Mouse (Mus musculus): ENCODE data around the gene Kcnmb3. TPM values are rescaled to one million over a fixed set of nuclear protein-coding genes. Genes with fewer than 3 reads are reported as not detected.

The Kcnmb3 gene
- polyA plus RNA-seq, 1 experiment: not detected

DNA sequence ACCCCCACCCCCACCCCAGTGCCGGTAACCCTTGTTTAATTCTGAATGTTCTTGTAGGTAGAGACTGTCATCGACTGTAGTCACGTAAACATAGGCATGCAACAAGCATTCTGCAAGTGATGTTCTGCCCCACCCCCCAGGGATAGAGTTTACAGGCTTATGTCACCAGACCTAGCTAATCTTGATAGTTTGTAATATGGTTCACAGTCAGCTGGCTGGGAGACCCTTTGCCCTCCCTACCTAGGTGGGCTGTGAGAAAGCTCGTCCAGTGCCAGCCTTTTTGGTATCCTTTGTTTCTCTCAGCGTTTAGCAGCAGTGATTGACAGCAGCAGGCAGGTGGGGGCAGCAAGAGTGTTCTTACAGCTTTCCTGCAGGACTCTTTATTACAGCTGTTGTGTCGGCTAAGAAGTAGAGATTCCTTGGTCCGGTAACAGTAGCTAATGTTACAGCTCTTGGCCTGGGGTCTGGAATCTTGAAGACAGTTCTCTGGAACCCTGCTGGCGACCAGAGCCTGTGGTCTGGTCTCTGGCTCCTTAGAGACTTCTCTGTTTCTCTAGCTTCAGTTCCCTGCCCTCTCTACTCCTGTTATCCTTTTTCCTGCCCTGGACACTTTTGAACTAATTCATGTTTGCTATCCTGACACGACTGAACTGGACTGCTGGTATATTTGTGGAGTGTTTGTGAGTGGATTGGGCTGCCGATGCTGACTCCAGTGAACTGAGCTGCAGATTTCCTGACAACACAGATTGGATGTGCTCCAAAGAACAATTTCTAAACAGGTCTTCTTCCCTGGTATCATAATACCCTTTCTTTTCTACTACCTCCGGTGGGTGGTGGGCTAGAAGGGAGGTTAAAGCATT is 14.6 kb upstream of the Kcnmb3 start:
- TF ChIP-seq GATA1 (IDR thresholded peaks at IDR 0.05; ENCODE audit: low read length): no peak

DNA sequence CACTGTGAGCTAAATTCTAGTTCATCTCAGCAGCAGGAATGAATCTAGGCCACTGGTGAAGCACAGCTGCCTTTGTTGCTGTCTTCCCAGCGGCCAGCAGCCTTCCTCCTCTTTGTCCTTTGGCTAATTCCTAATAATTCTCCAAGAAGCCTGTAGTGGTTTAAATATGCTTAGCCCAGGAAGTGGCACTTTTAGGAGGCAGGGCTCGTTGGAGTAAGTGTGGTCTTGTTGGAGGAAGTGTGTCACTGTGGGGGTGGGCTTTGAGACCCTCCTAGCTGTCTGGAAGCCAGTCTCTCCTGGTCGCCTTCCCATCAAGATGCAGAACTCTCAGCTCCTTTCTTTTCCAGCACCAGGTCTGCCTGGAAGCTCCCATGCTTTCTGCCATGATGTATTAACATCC is 13.8 kb upstream of the Kcnmb3 start:
- no peak for TF ChIP-seq GATA1 (IDR thresholded peaks at IDR 0.05; ENCODE audit: low read length)

DNA sequence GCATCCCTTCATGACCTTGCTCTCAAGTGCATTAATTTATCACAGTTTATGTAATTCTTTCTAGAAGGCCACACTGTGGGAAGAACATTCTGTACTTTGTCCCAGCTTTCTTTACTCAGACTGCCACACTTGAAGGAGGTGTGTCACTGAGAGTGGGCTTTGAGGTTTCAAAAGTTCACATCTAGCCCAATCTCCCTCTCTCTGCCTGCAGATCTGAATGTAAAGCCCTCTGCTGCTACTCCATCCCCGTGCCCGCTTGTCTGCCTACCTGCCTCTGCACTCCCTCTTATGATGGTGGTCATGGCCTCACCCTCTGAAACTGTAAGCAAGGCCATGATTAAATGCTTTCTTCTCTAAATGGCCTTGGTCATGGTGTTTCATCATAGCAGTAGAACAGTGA is 8.3 kb upstream of the Kcnmb3 start:
- TF ChIP-seq GATA1 (IDR thresholded peaks at IDR 0.05; ENCODE audit: low read length): no peak

DNA sequence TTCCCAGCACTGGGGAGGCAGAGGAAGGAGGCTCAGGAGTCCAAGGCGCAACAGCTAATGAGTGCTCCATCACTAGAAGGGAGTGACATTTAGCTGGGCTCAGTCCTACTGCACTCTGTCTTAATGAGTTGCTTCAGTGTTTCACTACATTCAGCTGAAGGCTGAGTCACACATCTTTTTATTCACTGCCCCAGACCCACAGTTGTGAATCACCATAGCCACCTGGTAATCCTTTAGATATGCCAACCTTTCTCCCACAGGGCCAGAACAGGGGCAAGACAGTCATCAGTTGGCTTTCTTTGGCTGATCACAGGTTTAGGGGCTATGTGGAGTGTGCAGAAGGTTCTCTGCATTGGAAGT is 4.7 kb upstream of the Kcnmb3 start:
- TF ChIP-seq GATA1 (IDR thresholded peaks at IDR 0.05; ENCODE audit: low read length): no peak

DNA sequence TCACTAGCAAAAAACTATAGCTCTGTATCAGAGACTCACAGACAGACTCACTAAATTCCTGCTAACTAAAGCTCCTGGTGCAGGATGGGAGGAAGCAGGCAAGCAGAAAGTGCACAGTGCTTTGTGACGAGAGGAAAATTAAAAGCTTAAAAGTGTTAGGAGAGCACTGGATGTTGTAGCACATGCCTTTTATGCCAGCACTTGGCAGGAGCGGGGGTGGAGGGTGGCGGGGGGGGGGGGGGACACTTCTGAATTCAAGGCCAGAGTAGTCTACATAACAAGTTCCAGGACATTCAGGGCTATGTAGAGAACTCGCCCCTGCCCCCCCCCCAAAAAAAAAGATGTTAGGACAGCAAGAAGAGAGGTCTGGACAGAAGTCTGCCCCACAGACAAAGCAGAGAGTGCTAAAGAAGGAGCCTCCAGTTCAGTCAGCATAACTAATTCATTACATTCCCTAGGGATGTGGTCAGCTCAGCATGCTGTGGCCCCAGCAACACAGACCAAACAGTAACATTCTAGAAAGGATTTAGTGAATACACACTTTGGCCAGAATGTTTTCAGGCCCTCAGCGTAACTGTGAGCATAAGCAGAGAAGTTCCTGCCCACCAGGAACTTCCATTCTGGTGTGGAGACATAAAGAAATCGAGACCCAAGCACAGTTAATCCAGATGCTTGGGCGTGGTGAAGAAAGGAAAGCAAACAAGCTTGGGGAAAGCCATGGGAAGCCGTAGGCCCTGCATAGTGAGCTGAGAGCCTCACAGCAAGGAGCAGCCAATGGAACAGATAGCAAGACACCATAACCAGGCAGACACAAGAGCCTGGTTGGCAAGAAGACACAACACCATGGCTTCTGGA is 4.1 kb upstream of the Kcnmb3 start:
- TF ChIP-seq GATA1 (IDR thresholded peaks at IDR 0.05; ENCODE audit: low read length): no peak

DNA sequence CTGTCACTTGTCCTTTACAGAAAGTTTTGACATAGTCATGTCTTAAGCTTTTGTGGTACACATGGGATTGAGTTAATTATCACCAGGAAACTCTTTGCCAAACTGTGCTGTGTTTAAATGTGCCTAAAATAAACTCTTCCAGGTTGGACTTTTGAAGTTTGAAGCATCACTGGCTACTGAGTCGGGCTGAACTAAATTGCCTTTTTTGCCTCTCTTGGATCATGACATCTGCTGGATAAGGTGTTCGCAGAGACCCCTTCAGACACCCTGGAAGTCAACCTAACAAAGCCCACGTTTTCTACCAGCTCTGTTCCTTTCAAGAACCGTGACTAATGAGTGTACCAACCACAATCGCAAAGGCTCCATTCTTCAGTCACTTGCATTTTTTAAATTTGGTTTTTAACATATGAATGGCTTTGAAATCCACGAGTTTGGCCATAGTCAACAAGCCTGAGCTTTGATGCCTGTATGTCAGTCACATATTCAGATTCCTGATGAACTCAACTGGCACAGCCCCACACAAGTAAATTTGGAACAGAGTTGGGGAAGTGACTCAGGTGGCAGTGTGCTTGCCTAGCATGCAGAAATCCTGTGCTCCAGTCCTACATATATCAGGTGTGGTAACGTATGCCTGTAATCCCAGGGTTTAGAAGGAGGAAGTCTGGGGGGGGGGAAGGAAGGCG is 3.2 kb upstream of the Kcnmb3 start:
- no peak for TF ChIP-seq GATA1 (IDR thresholded peaks at IDR 0.05; ENCODE audit: low read length)

DNA sequence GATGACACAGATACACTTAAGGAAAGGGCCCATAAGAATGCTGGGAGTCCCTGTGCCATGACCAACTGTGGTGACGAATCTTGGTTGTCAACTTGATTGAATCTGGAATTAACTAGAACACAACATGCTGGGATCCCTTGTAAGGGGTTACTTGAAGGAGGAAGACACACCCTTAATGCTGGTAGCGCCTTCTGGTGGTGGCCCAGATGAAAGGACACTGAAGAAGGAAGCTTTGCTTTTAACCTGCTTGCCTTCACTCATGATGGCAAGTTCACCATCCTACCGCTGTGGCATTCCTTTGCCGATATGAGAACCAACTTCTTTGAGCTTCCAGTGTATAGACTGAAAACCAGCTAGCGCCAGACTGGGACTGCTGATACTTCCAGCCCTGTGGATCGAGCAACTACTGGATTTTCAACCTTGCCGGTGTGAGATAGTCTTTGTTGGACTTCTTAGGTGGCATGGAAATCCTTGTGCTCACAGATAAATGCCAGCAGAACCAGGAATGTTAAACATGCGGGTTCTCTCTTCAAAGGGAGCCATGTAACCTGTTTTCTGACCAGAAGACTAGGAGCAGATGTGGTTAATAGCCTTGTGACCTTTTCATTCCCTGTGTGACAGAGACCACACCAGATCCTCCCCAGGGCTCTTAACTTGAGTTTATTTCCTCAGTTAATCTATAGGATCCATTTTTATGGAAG is 2.5 kb upstream of the Kcnmb3 start:
- no peak for TF ChIP-seq GATA1 (IDR thresholded peaks at IDR 0.05; ENCODE audit: low read length)

DNA sequence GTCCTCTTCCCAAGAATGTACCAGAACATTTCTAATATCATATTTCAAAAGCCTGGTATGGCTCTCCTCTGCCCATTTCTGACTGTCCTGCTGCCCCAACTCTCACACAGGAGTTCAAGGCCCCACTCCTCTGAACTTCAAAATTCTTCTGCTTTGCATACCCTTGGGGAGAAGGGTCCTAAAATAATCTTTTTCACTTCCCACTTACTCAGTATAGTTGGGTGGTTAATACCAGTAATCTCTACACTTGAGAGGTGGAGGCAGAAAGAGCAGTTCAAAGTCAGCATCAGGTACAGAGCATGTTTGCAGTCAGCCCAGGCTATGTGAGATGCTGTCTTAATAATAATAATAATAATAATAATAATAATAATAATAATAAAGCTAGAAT is 1.1 kb downstream of the Kcnmb3 start:
- TF ChIP-seq GATA1 (IDR thresholded peaks at IDR 0.05; ENCODE audit: low read length): no peak

DNA sequence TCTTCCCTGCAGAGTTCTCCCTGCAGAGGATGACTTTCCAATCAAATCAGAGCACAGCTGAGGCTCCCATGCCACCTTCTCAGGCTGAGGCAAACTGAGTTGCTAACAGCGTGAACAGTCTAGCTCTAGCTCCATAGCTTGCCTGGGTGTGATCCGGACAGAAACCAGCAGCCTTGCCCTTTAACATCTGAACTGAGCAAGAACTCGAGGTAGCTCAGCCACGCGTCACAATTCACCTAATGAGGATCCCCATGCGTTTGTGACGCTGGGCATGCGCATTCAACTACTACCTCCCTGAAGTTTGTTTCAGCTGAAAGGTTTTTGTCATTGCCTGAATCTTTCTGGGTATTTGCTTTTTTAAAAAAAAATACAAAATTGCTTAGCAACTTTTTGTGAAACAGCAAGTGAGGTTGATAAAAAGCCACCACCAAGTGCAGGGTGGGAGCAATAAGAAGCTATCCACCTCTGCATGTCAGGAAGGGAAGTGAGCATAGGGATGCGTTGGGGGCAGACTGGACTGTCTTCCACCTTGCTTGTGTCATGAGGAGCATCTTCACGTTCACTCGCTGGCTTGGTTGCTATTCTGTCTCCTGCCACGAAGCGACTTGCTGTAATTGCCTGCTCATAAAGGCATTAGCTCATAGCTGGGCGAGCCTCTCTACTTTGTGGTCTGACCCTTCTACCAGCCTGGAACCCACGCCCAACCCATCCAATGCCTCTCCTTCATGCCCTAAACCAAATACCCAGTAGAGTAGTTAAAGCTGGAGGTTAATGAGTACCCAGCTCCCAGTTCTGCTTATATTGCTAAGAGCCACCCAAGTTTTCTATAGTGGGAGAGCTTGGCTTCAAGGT is 1.7 kb downstream of the Kcnmb3 start:
- no peak for TF ChIP-seq GATA1 (IDR thresholded peaks at IDR 0.05; ENCODE audit: low read length)

DNA sequence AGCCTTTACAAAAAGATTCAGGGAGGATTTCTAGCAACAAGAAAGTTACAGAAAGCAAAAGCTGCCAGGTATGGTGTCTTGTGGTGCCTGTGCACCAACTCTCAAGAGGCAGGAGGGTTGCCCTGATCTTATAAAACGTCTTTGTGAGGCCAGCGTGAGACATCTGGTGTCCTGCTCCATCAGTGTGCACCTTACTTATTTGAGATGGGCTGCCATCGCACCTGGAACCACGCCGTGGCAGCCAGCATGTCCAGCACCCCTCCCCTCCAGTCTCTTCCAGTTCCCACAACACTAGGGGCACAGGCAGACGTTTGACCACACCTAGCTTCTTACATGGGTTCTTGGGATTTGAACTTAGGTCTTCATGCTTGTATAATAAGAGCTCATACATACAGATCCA is 3.9 kb downstream of the Kcnmb3 start:
- TF ChIP-seq GATA1 (IDR thresholded peaks at IDR 0.05; ENCODE audit: low read length): no peak

DNA sequence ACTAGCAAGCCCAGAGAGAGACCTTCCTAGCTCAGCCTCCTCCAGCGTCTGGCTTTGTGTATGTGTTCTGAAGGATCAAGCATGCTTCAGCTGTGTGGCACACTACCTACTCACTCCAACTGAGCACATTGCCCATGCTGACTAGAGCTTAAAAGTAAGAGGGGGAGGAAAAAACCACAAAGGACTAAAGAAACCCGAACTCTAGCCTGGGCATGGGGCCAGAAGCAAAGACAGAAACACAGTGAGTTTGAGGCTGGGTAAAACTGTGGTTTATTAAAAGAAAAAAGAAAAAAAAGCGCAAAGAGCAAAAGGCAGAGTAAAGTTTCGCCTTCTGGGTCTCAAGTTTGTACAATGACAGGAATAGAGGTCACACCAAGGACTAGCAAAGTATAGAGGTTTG is 5.5 kb downstream of the Kcnmb3 start:
- TF ChIP-seq GATA1 (IDR thresholded peaks at IDR 0.05; ENCODE audit: low read length): no peak

DNA sequence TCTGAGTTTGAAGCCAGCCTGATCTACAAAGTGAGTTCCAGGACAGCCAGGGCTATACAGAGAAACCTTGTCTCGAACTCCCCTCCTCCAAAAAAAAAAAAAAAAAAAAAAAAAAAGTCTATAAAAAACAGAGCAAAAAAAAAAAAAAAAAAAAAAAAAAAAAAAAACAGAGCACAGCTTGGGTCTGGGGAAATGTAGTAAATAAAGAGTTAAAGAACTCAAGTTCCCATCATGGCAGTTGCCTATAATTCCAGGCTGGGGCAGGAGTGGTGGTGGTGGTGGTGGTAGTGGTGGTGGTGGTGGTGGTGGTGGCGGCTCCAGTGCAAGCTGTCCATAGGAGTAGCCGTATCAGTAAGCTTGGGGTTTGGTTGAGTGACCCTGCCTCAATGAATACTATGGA is 9.0 kb downstream of the Kcnmb3 start:
- no peak for TF ChIP-seq GATA1 (IDR thresholded peaks at IDR 0.05; ENCODE audit: low read length)

DNA sequence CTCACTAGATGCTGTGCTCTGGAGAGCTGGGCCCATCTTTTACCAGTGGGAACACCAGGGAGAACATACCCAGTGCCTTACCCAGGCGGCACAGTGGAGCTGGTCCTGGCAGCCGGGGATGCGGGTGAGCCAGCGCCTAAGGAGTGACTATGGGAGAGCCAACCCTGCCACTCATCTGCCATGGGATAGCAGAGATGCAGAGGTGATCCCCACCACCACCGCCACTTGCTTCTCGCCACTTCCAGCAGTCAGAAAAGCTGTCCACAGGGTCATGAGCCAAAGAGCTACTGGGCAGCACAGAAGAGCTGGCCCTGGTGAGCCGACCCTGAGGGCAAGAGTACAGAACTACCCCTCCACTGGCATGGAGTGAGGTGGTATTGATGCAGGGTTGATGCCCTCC is 12.1 kb downstream of the Kcnmb3 start:
- no peak for TF ChIP-seq GATA1 (IDR thresholded peaks at IDR 0.05; ENCODE audit: low read length)

DNA sequence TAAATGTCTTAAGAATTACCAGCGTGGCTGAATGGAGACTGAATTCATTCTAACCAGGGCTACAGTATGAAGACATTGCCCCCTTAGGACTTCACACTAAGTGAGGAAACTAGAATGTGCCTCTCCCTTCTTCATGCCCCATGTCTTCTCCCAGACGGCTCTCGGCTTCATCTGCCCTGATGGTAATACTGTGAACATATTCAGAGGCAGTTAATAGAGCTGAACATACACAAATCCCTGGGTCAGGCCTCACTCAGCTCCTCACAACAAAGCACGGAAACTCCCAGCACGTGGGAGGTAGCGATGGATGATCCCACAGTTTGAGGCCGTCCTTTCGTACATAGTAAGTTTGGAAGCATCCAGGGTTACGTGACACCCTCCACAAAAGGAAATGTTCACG is 18.8 kb downstream of the Kcnmb3 start:
- no peak for TF ChIP-seq GATA1 (IDR thresholded peaks at IDR 0.05; ENCODE audit: low read length)

Data from G1E-ER4 (cell line).